Mouse (Mus musculus): Measurements from ENCODE around the gene Cpvl. TPM values are rescaled to one million over a fixed set of nuclear protein-coding genes. Genes with fewer than 3 reads are reported as not detected.

Cpvl gene
- polyA plus RNA-seq, 1 experiment from 2014 or later = 0.18 TPM

DNA sequence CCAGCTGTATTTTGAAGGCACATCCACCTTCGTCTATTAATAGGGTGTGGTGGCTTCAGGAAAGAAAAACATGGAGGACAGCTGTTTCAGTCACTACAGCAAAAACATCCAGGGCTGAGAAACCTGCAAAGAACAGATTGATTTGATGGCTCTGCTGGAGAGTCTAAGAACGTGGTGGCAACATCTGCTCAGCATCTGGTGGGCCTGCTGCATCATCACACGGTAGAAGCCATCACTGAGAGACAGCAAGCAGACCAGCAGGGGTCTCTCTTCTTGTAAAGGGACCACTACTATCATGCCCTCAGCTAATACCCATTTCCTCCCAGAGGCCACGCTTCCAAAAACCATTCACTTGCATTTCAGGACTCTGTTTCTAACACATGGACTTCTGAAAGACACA lies 4.1 kb upstream of the Cpvl start:
- H3K27ac ChIP-seq (replicated peaks; ENCODE audit: low read depth, low read length) = no peak overlapping the region
- H3K27me3 ChIP-seq (ENCODE audit: control insufficient read depth, insufficient read depth, low read length) = no peaks in the 10 kb centered on the region
- H3K4me2 ChIP-seq (ENCODE audit: low read depth, low read length) = no peak overlapping the region
- H3K4me1 ChIP-seq (ENCODE audit: control insufficient read depth, insufficient read depth, low read length) = peaks cover 3% of the 10 kb centered on the region
- H3K9me3 ChIP-seq (replicated peaks; ENCODE audit: control insufficient read depth, low read length) = no peaks in the 10 kb centered on the region
- peak; percentile 49 for DNase-seq (ENCODE audit: low spot score)
- H3K4me3 ChIP-seq (ENCODE audit: low read depth, low read length) = no peak overlapping the region
- no peak overlapping the region for H3K9ac ChIP-seq (replicated peaks; ENCODE audit: low read length)
- WGBS = 45% methylated on average over 4 of the region's 4 CpGs
- H3K36me3 ChIP-seq (replicated peaks; ENCODE audit: control insufficient read depth, insufficient read depth, low read depth, low read length) = no peaks in the 10 kb centered on the region
- ATAC-seq (replicated peaks; ENCODE audit: insufficient number of reproducible peaks, low FRiP score, low TSS enrichment, low read depth) = no peak

DNA sequence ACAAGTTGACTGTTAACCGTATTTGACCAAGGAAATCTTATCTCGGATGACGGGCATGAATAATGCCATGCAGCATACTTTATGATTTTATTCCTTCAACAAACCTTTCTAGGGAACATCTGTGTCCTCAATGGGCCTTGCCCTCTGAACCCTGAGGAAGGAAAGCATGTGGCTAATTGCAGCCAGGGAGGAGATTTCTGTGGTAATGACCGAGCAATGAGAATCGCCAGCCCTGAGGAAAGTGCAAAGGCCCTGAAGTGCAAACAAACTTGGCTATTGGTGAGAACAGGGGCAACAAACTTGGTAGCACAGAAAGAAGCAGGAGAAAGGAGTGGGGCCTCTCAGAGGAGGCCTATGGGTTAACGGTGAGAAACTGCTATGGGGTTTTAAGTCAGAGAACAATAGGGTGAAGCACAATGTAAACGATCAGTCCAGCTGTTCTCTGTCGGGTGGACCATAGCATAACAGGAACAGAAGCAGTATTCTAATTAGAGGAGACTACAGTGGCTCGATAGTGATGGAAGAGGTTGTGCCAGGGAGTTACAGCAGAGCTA lies 3.7 kb upstream of the Cpvl start:
- H3K27ac ChIP-seq (replicated peaks; ENCODE audit: low read depth, low read length) = no peak overlapping the region
- ATAC-seq (replicated peaks; ENCODE audit: insufficient number of reproducible peaks, low FRiP score, low TSS enrichment, low read depth) (no peak), DNase-seq (ENCODE audit: low spot score) (no peak)
- peaks cover 3% of the 10 kb centered on the region for H3K4me1 ChIP-seq (ENCODE audit: control insufficient read depth, insufficient read depth, low read length)
- no peak overlapping the region for H3K4me2 ChIP-seq (ENCODE audit: low read depth, low read length)
- no peaks in the 10 kb centered on the region for H3K9me3 ChIP-seq (replicated peaks; ENCODE audit: control insufficient read depth, low read length)
- WGBS = 42% methylated on average over 9 of the region's 9 CpGs
- no peak overlapping the region for H3K4me3 ChIP-seq (ENCODE audit: low read depth, low read length)
- no peaks in the 10 kb centered on the region for H3K36me3 ChIP-seq (replicated peaks; ENCODE audit: control insufficient read depth, insufficient read depth, low read depth, low read length)
- no peak overlapping the region for H3K9ac ChIP-seq (replicated peaks; ENCODE audit: low read length)
- no peaks in the 10 kb centered on the region for H3K27me3 ChIP-seq (ENCODE audit: control insufficient read depth, insufficient read depth, low read length)

DNA sequence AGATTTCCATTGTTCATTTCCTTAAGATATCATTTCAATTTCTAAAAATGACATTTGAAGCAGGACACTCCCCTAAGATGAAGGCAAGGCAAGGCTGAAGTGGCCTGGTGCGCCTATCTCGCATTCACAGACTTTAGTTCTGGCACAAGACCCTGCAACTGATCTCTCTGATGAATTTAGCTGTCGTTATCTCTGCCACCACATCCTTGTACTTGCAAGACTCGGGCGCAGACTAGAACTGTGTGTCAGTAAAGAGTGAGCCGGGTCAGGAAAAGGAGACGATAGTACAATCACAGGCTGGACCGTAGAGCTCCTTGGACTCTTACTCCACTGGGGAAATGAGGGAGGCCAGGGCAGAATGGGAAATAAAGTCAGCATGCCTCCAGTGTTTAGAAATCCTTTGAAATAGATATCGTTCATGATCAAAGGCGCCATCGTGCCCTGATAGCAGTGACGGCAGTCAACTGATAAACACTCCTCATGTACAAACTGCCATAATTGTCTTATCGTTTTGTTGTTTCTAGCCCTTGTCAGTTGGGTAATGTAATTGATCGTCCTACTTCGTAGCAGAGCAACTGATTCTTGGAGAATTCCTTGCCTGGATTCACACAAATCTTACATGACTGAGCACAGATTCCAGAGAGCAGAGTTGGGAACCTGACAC lies 2.5 kb upstream of the Cpvl start:
- ATAC-seq (replicated peaks; ENCODE audit: insufficient number of reproducible peaks, low FRiP score, low TSS enrichment, low read depth) (no peak), DNase-seq (ENCODE audit: low spot score) (no peak)
- Histone ChIP-seq H3K27ac (replicated peaks; ENCODE audit: low read depth, low read length) (no peak overlapping the region), H3K27me3 (ENCODE audit: control insufficient read depth, insufficient read depth, low read length) (no peaks in the 10 kb centered on the region), H3K9ac (replicated peaks; ENCODE audit: low read length) (no peak overlapping the region), H3K4me1 (ENCODE audit: control insufficient read depth, insufficient read depth, low read length) (peaks cover 3% of the 10 kb centered on the region), H3K4me2 (ENCODE audit: low read depth, low read length) (no peak overlapping the region), H3K9me3 (replicated peaks; ENCODE audit: control insufficient read depth, low read length) (no peaks in the 10 kb centered on the region), H3K36me3 (replicated peaks; ENCODE audit: control insufficient read depth, insufficient read depth, low read depth, low read length) (no peaks in the 10 kb centered on the region), H3K4me3 (ENCODE audit: low read depth, low read length) (no peak overlapping the region)
- 79% methylated on average over 15 of the region's 15 CpGs for WGBS

DNA sequence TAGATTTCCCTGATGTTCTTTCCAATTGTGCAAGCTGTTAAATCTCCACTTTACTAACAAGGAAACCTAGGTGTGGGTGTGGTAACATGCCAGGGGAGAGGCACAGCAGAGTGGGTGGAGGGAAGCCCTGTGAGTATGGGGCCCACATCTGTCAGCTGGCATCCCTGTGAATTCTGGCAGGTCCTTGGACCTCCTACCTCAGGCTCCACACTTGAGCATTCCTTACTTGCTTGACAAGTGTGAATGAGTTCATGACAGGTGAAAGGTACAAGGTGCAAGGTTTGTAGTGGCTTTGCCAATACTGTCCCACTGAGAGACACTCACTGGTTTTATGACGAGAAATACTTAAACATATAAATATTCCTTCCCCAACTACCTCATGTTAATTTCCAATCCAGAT lies 4.4 kb downstream of the Cpvl start:
- DNase-seq (ENCODE audit: low spot score) (no peak), ATAC-seq (replicated peaks; ENCODE audit: insufficient number of reproducible peaks, low FRiP score, low TSS enrichment, low read depth) (no peak)
- Histone ChIP-seq H3K9ac (replicated peaks; ENCODE audit: low read length) (no peak overlapping the region), H3K4me1 (ENCODE audit: control insufficient read depth, insufficient read depth, low read length) (no peaks in the 10 kb centered on the region), H3K4me2 (ENCODE audit: low read depth, low read length) (no peak overlapping the region), H3K27ac (replicated peaks; ENCODE audit: low read depth, low read length) (no peak overlapping the region), H3K9me3 (replicated peaks; ENCODE audit: control insufficient read depth, low read length) (no peaks in the 10 kb centered on the region), H3K36me3 (replicated peaks; ENCODE audit: control insufficient read depth, insufficient read depth, low read depth, low read length) (no peaks in the 10 kb centered on the region), H3K4me3 (ENCODE audit: low read depth, low read length) (no peak overlapping the region), H3K27me3 (ENCODE audit: control insufficient read depth, insufficient read depth, low read length) (no peaks in the 10 kb centered on the region)
- 80% methylated on average over 1 of the region's 1 CpGs for WGBS

DNA sequence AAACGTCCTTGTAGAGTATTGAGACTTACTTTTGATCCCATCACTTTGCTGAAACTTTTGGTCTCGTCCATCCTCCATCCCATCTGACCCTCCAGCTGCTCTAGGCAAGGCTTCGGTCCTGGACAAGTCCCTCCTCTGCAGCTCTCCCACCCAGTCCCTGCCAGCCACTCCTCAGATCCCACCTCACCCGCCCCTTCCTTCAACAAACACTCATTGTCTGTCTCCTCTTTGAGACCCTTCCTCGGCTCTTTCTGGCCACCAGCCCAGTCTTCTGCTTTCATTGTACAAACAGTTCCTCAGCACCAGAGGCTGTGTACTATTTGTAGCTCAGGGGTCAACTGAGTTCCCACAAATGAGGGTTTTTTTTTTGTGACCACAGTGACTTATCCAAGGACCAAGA lies 5.0 kb downstream of the Cpvl start:
- no peak for DNase-seq (ENCODE audit: low spot score)
- Histone ChIP-seq H3K27me3 (ENCODE audit: control insufficient read depth, insufficient read depth, low read length) (no peaks in the 10 kb centered on the region), H3K27ac (replicated peaks; ENCODE audit: low read depth, low read length) (no peak overlapping the region)

DNA sequence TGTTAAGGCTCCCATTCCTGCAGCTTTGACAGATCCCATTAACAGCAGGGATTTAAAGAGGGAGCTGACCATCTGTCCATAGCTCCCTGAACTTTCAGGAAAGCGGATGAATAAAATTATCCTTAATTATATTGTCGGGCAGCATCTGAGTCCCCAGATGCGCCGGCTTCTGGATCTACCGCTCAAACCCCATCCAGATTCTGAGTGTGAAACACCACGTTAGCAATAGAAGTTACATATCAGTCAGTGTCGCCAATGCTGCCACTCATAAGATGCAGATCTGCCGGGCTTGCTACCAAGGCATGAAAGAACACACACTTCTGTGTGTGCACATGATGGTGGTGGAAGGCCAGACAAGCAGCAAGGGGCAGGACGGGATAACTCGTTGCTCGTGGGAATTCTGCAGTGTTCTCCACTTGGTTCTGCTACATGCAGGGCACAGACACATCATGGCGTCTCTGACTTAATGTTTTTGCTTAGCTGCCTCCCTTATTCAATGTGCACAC lies 6.2 kb downstream of the Cpvl start:
- no peak overlapping the region for H3K9ac ChIP-seq (replicated peaks; ENCODE audit: low read length)
- no peak overlapping the region for H3K27ac ChIP-seq (replicated peaks; ENCODE audit: low read depth, low read length)
- WGBS = 60% methylated on average over 12 of the region's 12 CpGs
- no peaks in the 10 kb centered on the region for H3K4me1 ChIP-seq (ENCODE audit: control insufficient read depth, insufficient read depth, low read length)
- no peaks in the 10 kb centered on the region for H3K36me3 ChIP-seq (replicated peaks; ENCODE audit: control insufficient read depth, insufficient read depth, low read depth, low read length)
- no peak for ATAC-seq (replicated peaks; ENCODE audit: insufficient number of reproducible peaks, low FRiP score, low TSS enrichment, low read depth)
- H3K27me3 ChIP-seq (ENCODE audit: control insufficient read depth, insufficient read depth, low read length) = no peaks in the 10 kb centered on the region; the same call in 1 of the 2 replicates
- no peak overlapping the region for H3K4me2 ChIP-seq (ENCODE audit: low read depth, low read length)
- H3K4me3 ChIP-seq (ENCODE audit: low read depth, low read length) = no peak overlapping the region
- no peaks in the 10 kb centered on the region for H3K9me3 ChIP-seq (replicated peaks; ENCODE audit: control insufficient read depth, low read length)
- DNase-seq (ENCODE audit: low spot score) = no peak

More for the DNA sequence above, 5.0 kb downstream of the Cpvl start:
- ATAC-seq (replicated peaks; ENCODE audit: insufficient number of reproducible peaks, low FRiP score, low TSS enrichment, low read depth) = no peak
- 25% methylated on average over 5 of the region's 5 CpGs for WGBS
- H3K9me3 ChIP-seq (replicated peaks; ENCODE audit: control insufficient read depth, low read length) = no peaks in the 10 kb centered on the region
- H3K9ac ChIP-seq (replicated peaks; ENCODE audit: low read length) = no peak overlapping the region
- H3K4me1 ChIP-seq (ENCODE audit: control insufficient read depth, insufficient read depth, low read length) = no peaks in the 10 kb centered on the region
- H3K4me3 ChIP-seq (ENCODE audit: low read depth, low read length) = no peak overlapping the region
- H3K36me3 ChIP-seq (replicated peaks; ENCODE audit: control insufficient read depth, insufficient read depth, low read depth, low read length) = no peaks in the 10 kb centered on the region
- no peak overlapping the region for H3K4me2 ChIP-seq (ENCODE audit: low read depth, low read length)

DNA sequence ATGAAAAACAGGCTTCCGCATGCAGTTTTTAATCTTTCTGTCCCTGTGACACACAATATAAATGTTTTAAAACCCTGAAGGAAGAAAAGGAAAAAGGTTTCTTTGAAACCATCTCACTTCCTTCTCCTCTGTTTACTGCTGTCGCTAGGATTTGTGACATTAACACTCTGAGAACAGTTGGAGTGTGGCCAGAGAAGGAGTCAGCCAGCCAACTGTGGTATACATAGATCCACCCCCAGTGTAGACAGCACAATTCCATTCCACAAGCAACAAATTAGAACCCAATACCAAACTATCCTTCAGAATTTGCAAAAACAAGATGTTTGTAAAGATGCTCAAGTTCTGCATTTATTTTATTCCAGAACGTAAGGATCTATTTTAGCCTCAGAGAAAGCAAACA lies 6.7 kb downstream of the Cpvl start:
- Histone ChIP-seq H3K36me3 (replicated peaks; ENCODE audit: control insufficient read depth, insufficient read depth, low read depth, low read length) (no peaks in the 10 kb centered on the region), H3K9ac (replicated peaks; ENCODE audit: low read length) (no peak overlapping the region)
- 79% methylated on average over 3 of the region's 3 CpGs for WGBS

DNA sequence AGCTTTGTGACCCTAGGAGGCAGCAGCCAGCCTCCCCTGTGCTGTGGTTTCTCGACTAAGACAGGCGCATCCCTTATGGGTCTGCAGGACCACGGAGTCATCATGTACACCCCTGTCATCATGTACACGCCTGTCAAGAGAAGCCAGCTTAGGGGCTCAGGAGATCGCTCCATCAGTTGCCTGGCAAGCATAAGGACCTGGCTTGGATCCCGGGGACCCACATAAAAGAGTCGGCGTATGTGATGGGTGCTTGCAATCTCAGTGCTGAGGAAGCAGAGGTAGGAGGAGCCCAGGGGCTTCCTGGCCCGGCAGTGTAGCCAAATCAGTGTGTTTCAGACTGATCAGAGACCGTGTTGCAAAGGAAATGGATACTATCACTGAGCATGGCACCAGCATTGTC lies 9.4 kb downstream of the Cpvl start:
- no peaks in the 10 kb centered on the region; the same call in 1 of the 2 replicates for H3K27me3 ChIP-seq (ENCODE audit: control insufficient read depth, insufficient read depth, low read length)
- H3K27ac ChIP-seq (replicated peaks; ENCODE audit: low read depth, low read length) = no peak overlapping the region
- H3K9ac ChIP-seq (replicated peaks; ENCODE audit: low read length) = no peak overlapping the region
- no peaks in the 10 kb centered on the region for H3K9me3 ChIP-seq (replicated peaks; ENCODE audit: control insufficient read depth, low read length)
- no peak overlapping the region for H3K4me3 ChIP-seq (ENCODE audit: low read depth, low read length)
- WGBS = 83% methylated on average over 10 of the region's 10 CpGs
- H3K4me2 ChIP-seq (ENCODE audit: low read depth, low read length) = no peak overlapping the region
- DNase-seq (ENCODE audit: low spot score) (no peak), ATAC-seq (replicated peaks; ENCODE audit: insufficient number of reproducible peaks, low FRiP score, low TSS enrichment, low read depth) (no peak)
- H3K36me3 ChIP-seq (replicated peaks; ENCODE audit: control insufficient read depth, insufficient read depth, low read depth, low read length) = no peaks in the 10 kb centered on the region
- H3K4me1 ChIP-seq (ENCODE audit: control insufficient read depth, insufficient read depth, low read length) = no peaks in the 10 kb centered on the region

More for the DNA sequence above, 6.7 kb downstream of the Cpvl start:
- no peak overlapping the region for H3K4me3 ChIP-seq (ENCODE audit: low read depth, low read length)
- DNase-seq (ENCODE audit: low spot score) (no peak), ATAC-seq (replicated peaks; ENCODE audit: insufficient number of reproducible peaks, low FRiP score, low TSS enrichment, low read depth) (no peak)
- H3K4me2 ChIP-seq (ENCODE audit: low read depth, low read length) = no peak overlapping the region
- H3K27ac ChIP-seq (replicated peaks; ENCODE audit: low read depth, low read length) = no peak overlapping the region
- no peaks in the 10 kb centered on the region; the same call in 1 of the 2 replicates for H3K27me3 ChIP-seq (ENCODE audit: control insufficient read depth, insufficient read depth, low read length)
- no peaks in the 10 kb centered on the region for H3K9me3 ChIP-seq (replicated peaks; ENCODE audit: control insufficient read depth, low read length)
- H3K4me1 ChIP-seq (ENCODE audit: control insufficient read depth, insufficient read depth, low read length) = no peaks in the 10 kb centered on the region
